Mouse (Mus musculus): ENCODE data around the gene B230307C23Rik.
"Not testable (repeated sequence)": the region's sequence is repeated elsewhere in the genome, so short reads cannot be mapped to it uniquely, and the experiment has no call there.

DNA sequence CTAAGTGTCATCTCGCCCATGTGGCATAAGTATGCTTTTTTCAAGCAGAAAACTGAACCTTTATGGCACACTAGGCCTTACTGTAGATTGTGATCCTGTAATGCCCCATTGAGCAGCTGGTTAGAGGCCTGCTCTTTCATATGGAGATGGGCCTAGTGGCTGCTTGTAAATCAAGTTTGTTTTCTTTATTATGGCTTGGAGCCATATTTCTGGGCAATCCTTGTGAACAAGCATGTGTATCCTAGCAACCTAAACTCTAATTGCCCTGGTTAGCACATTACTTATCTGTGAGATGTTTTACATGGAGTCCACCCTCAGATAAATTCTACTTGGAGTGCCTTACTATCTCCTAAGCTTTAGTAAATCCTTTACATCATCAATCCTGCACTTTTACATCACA is 84.0 kb downstream of the B230307C23Rik start:
- TF ChIP-seq CTCF (IDR thresholded peaks at IDR 0.05; ENCODE audit: extremely low read depth, insufficient read length, insufficient replicate concordance, low read depth, low read length); POLR2A (IDR thresholded peaks at IDR 0.05; ENCODE audit: low read depth, low read length): not testable (repeated sequence)

Measured in small intestine, adult 2 months (tissue).